Mouse (Mus musculus) hindbrain, embryonic 16.5 days (tissue): Measurements from ENCODE around the gene Mmrn1. TPM values are rescaled to one million over a fixed set of nuclear protein-coding genes. Genes with fewer than 3 reads are reported as not detected.

Experiments used
- polyA plus RNA-seq: library from polyadenylated mRNA; unstranded; fragments of >200 nt; fragmentation: Nextera tagmentation; extraction: Ambion mirVana; gene quantifications from 2 replicates; pipeline ENCODE4 v1.2.1, GENCODE M21; 2015

The Mmrn1 gene
- polyA plus RNA-seq, 1 experiment from 2014 or later, result 1.1 TPM

Other genes with a start within 250 kb of the Mmrn1 start
- 357 and 444 TPM in 2 replicates for gene Snca, start 95.1 kb upstream of the Mmrn1 start, polyA plus RNA-seq